Mouse (Mus musculus): ENCODE data around the gene Map6. TPM values are rescaled to one million over a fixed set of nuclear protein-coding genes. Genes with fewer than 3 reads are reported as not detected.
"Not testable (repeated sequence)": the region's sequence is repeated elsewhere in the genome, so short reads cannot be mapped to it uniquely, and the experiment has no call there.

Map6 gene
- polyA plus RNA-seq, 1 experiment from 2014 or later = 0.07 TPM

DNA sequence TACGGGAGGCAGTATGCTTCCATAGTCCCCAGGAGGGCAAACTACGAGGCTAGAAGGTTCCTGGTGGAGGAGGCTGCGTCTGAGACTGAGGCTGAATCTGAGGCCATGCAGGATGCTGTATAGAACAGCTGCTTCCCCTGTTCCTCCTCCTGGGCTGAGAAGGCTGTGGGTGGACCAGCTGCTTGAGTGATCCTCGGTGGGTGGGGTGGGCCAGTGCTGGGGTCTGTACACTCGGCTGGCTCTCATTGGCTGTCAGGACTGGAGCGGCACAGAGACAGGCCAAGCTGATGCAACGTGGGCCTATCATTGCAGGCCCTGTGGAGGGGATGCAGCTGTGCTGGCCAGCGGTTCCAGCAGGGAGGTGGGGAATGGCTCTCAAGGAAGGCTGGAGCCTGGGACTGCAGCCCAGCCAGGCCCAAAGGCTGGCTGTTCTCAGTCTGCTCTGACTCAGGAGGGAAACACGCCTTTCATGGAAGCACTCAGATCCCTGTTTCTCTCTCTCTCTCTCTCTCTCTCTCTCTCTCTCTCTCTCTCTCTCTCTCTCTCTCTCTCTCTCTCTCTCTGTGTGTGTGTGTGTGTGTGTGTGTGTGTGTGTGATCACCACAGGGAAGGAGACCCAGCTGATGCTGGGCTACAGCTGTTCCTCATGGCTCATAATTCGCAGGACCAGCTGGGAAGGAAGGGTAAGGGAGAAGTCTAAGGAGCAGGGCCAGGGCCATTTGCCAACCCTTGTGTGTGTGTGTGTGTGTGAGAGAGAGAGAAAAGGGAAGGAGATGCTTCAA is 93.0 kb downstream of the Map6 start:
- WGBS (ENCODE audit: insufficient replicate concordance) = 23% methylated on average over 10 of the region's 10 CpGs
- Histone ChIP-seq H3K36me3 (ENCODE audit: control insufficient read depth, insufficient read depth) (no peaks in the 10 kb centered on the region), H3K4me3 (ENCODE audit: low read depth, low read length) (no peak overlapping the region), H3K27ac (ENCODE audit: low read length) (no peak overlapping the region; the same call in 1 of the 2 replicates), H3K4me2 (ENCODE audit: low read depth, low read length) (no peak overlapping the region), H3K9me3 (replicated peaks; ENCODE audit: control insufficient read depth, low read length) (no peaks in the 10 kb centered on the region), H3K4me1 (ENCODE audit: control insufficient read depth, low read depth, low read length) (peaks cover 6% of the 10 kb centered on the region), H3K9ac (ENCODE audit: low read depth, low read length) (no peak overlapping the region), H3K27me3 (ENCODE audit: control insufficient read depth, insufficient read depth, low read depth, low read length) (no peaks in the 10 kb centered on the region; the same call in 1 of the 2 replicates)
- ATAC-seq (ENCODE audit: low read depth) = peak; percentile 71

DNA sequence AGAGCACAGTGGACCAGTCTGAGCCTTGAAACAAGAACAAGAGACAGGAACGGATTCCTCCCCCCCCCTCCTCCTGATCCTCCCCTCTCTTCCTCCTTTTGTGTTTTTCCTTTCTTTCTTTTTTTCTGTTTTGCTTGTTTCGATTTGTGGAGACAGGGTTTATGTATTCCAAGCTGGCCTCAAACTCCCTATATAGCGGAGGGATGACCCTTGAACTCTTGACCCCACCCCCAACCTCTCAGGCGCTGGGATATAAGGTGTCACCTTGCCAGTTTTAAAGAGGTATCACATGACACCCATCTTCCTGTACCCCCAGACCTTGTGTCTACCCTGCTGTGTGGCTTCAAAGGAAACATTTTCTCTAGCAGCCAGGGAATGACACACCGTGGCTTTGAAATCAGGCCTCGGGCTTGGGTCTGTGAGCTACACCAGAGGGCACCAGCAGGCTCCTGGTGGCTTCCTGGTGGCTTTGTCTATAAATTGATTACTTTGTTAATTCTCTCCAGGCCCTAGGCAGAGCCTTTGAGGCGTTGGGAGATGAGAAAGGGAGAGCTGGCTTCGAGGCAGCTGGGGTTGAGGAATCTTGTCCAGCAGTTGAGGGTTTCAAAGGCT is 93.7 kb downstream of the Map6 start:
- WGBS (ENCODE audit: insufficient replicate concordance) = 39% methylated on average over 8 of the region's 8 CpGs
- no peaks in the 10 kb centered on the region for H3K36me3 ChIP-seq (ENCODE audit: control insufficient read depth, insufficient read depth)
- H3K27me3 ChIP-seq (ENCODE audit: control insufficient read depth, insufficient read depth, low read depth, low read length) = no peaks in the 10 kb centered on the region; the same call in 1 of the 2 replicates
- ATAC-seq (ENCODE audit: low read depth) = no peak
- H3K9me3 ChIP-seq (replicated peaks; ENCODE audit: control insufficient read depth, low read length) = no peaks in the 10 kb centered on the region
- no peak overlapping the region for H3K4me2 ChIP-seq (ENCODE audit: low read depth, low read length)
- no peak overlapping the region for H3K27ac ChIP-seq (ENCODE audit: low read length)
- peaks cover 6% of the 10 kb centered on the region for H3K4me1 ChIP-seq (ENCODE audit: control insufficient read depth, low read depth, low read length)
- H3K9ac ChIP-seq (ENCODE audit: low read depth, low read length) = no peak overlapping the region
- no peak overlapping the region for H3K4me3 ChIP-seq (ENCODE audit: low read depth, low read length)

DNA sequence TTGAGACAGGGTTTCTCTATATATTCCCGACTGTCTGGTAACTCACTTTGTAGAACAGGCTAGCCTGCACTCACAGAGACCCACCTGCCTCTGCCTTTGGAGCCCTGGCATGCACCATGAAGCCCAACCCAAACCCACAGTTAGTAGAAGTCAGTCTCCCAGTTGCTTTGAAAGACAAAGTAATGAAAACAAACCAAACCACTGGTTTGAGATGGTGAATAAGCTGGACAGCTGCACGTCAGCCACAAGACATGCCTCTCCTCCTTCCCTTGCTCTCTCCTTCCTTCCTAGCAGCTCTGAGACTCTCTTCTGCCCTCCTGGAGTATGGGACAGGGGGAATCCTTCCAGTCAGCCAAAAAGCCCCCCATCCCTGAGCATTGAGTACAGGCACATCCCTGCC is 94.9 kb downstream of the Map6 start:
- Histone ChIP-seq H3K27ac (ENCODE audit: low read length) (no peak overlapping the region), H3K4me2 (ENCODE audit: low read depth, low read length) (no peak overlapping the region), H3K9me3 (replicated peaks; ENCODE audit: control insufficient read depth, low read length) (no peaks in the 10 kb centered on the region), H3K4me3 (ENCODE audit: low read depth, low read length) (no peak overlapping the region), H3K36me3 (ENCODE audit: control insufficient read depth, insufficient read depth) (no peaks in the 10 kb centered on the region), H3K9ac (ENCODE audit: low read depth, low read length) (no peak overlapping the region), H3K4me1 (ENCODE audit: control insufficient read depth, low read depth, low read length) (peaks cover 3% of the 10 kb centered on the region), H3K27me3 (ENCODE audit: control insufficient read depth, insufficient read depth, low read depth, low read length) (no peaks in the 10 kb centered on the region; the same call in 1 of the 2 replicates)
- 66% methylated on average over 2 of the region's 2 CpGs for WGBS (ENCODE audit: insufficient replicate concordance)
- no peak for ATAC-seq (ENCODE audit: low read depth)

DNA sequence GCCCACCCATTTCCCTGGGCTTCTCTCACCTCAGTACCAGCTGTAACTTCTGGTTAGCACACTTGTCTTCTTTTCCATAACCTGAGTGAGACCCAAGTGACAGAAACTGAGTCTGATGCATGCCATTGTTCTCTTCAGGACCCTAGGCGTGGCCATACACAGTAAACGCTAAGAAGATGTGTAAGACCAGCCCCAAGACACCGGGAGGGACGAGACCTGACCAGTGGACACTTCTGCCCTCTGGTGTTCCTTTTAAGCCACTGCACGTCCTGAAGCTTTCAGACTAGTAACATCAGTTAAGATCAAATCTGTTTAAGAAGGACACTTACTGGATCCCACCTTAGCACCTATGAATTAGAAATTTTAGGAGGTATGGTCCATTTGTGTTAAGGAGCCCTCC is 97.8 kb downstream of the Map6 start:
- under 1% methylated on average over 5 of the region's 5 CpGs for WGBS (ENCODE audit: insufficient replicate concordance)

DNA sequence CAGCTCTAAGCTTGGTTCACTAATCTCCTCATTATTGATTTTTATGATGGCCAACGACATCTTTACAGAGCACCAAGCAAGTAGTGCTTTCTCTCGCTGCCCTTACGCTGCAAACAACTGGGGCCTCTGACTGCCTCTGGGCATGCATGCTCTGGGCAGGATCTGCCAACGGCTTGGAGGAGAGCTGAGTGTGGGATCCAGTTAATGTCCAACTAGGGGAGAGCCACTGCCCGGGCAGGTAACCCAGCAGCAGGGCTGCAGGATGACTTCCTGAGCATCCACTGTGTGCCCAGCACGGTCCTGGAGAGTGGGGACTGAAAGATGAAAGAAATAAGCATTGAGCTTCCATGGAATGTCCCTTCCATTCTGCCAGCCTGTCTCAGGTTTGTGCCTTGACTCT is 99.5 kb downstream of the Map6 start:
- no peaks in the 10 kb centered on the region for H3K4me1 ChIP-seq (ENCODE audit: control insufficient read depth, low read depth, low read length)
- no peak for ATAC-seq (ENCODE audit: low read depth)
- WGBS (ENCODE audit: insufficient replicate concordance) = 55% methylated on average over 6 of the region's 6 CpGs
- no peak overlapping the region for H3K27ac ChIP-seq (ENCODE audit: low read length)
- no peaks in the 10 kb centered on the region for H3K9me3 ChIP-seq (replicated peaks; ENCODE audit: control insufficient read depth, low read length)
- no peaks in the 10 kb centered on the region for H3K36me3 ChIP-seq (ENCODE audit: control insufficient read depth, insufficient read depth)
- H3K4me3 ChIP-seq (ENCODE audit: low read depth, low read length) = no peak overlapping the region
- no peak overlapping the region for H3K4me2 ChIP-seq (ENCODE audit: low read depth, low read length)
- H3K9ac ChIP-seq (ENCODE audit: low read depth, low read length) = no peak overlapping the region
- H3K27me3 ChIP-seq (ENCODE audit: control insufficient read depth, insufficient read depth, low read depth, low read length) = no peaks in the 10 kb centered on the region; the same call in 1 of the 2 replicates

More for the DNA sequence above, 97.8 kb downstream of the Map6 start:
- Histone ChIP-seq H3K4me3 (ENCODE audit: low read depth, low read length) (no peak overlapping the region), H3K36me3 (ENCODE audit: control insufficient read depth, insufficient read depth) (no peaks in the 10 kb centered on the region), H3K4me1 (ENCODE audit: control insufficient read depth, low read depth, low read length) (no peaks in the 10 kb centered on the region), H3K27me3 (ENCODE audit: control insufficient read depth, insufficient read depth, low read depth, low read length) (no peaks in the 10 kb centered on the region; the same call in 1 of the 2 replicates), H3K9ac (ENCODE audit: low read depth, low read length) (no peak overlapping the region), H3K4me2 (ENCODE audit: low read depth, low read length) (no peak overlapping the region), H3K9me3 (replicated peaks; ENCODE audit: control insufficient read depth, low read length) (no peaks in the 10 kb centered on the region), H3K27ac (ENCODE audit: low read length) (no peak overlapping the region)
- ATAC-seq (ENCODE audit: low read depth) = no peak

DNA sequence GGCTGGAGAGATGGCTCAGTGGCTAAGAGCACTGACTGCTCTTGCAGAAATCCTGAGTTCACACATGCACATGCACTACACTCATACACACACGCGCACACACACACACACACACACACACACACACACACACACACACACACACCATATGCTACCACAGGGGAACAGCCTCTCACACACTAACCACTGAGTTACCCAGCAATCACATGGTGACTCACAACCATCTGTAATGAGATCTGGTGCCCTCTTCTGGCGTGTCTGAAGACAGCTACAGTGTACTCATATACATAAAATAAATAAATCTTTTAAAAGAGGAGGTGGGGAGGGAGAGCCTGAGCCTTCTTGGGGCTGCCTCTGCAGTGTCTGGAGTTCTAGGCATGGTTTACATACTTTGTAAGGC is 107.1 kb downstream of the Map6 start:
- not testable (repeated sequence) for H3K9ac ChIP-seq (ENCODE audit: low read depth, low read length); H3K4me3 ChIP-seq (ENCODE audit: low read depth, low read length); H3K27me3 ChIP-seq (ENCODE audit: control insufficient read depth, insufficient read depth, low read depth, low read length); H3K4me2 ChIP-seq (ENCODE audit: low read depth, low read length); ATAC-seq (ENCODE audit: low read depth); H3K4me1 ChIP-seq (ENCODE audit: control insufficient read depth, low read depth, low read length); H3K27ac ChIP-seq (ENCODE audit: low read length); H3K9me3 ChIP-seq (replicated peaks; ENCODE audit: control insufficient read depth, low read length); H3K36me3 ChIP-seq (ENCODE audit: control insufficient read depth, insufficient read depth)
- WGBS (ENCODE audit: insufficient replicate concordance) = 69% methylated on average over 3 of the region's 3 CpGs

DNA sequence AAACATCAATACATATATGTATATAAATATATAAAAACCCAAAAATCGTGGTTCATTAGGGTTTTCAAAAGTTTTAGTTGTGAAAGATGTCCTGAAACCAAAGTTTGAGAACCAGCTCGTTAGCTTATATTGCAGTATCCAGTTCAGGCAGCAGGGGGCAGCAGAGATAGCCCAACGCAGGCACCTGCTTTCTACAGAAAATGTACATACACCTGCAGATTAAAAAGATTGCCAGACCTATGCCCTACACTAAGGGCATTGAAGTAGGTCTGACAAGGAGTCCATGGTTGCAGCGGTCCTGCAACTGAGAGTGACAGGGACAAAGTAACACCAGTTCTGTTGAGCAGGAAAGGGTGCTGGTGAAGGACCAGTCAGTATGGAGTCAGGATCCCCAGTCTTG is 108.2 kb downstream of the Map6 start:
- Histone ChIP-seq H3K9ac (ENCODE audit: low read depth, low read length) (no peak overlapping the region), H3K27me3 (ENCODE audit: control insufficient read depth, insufficient read depth, low read depth, low read length) (peaks cover 2% of the 10 kb centered on the region), H3K36me3 (ENCODE audit: control insufficient read depth, insufficient read depth) (no peaks in the 10 kb centered on the region), H3K4me3 (ENCODE audit: low read depth, low read length) (no peak overlapping the region), H3K4me1 (ENCODE audit: control insufficient read depth, low read depth, low read length) (peaks cover 2% of the 10 kb centered on the region; the same call in 1 of the 2 replicates), H3K9me3 (replicated peaks; ENCODE audit: control insufficient read depth, low read length) (no peaks in the 10 kb centered on the region; the same call in 1 of the 2 replicates), H3K27ac (ENCODE audit: low read length) (no peak overlapping the region), H3K4me2 (ENCODE audit: low read depth, low read length) (no peak overlapping the region)
- no peak for ATAC-seq (ENCODE audit: low read depth)
- 5% methylated on average over 4 of the region's 4 CpGs for WGBS (ENCODE audit: insufficient replicate concordance)

DNA sequence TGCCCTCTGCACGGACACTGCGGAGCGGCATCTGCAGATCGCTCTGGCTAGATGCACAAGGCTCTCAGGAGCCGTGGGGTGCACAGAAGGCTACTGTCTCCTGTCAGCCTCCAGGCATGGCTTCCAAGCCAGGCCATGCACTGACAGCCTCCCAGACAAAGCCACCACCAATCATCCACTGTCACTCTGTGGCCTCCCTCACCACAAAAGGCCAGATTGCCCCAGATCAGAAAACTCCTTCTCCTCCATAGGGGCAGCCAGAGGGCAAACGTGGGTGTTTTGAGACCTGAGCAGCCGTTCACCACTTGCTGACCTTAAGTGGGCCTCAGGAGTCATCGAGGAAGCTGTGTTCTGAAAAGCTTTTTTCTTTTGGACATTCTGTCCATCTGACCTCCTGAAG is 111.6 kb downstream of the Map6 start:
- H3K27me3 ChIP-seq (ENCODE audit: control insufficient read depth, insufficient read depth, low read depth, low read length) = peaks cover 18% of the 10 kb centered on the region

More for the DNA sequence above, 111.6 kb downstream of the Map6 start:
- H3K36me3 ChIP-seq (ENCODE audit: control insufficient read depth, insufficient read depth) = no peaks in the 10 kb centered on the region
- H3K4me1 ChIP-seq (ENCODE audit: control insufficient read depth, low read depth, low read length) = peaks cover 12% of the 10 kb centered on the region
- H3K4me3 ChIP-seq (ENCODE audit: low read depth, low read length) = no peak overlapping the region
- H3K9me3 ChIP-seq (replicated peaks; ENCODE audit: control insufficient read depth, low read length) = no peaks in the 10 kb centered on the region; the same call in 1 of the 2 replicates
- 56% methylated on average over 8 of the region's 8 CpGs for WGBS (ENCODE audit: insufficient replicate concordance)
- H3K9ac ChIP-seq (ENCODE audit: low read depth, low read length) = no peak overlapping the region
- no peak overlapping the region for H3K27ac ChIP-seq (ENCODE audit: low read length)
- ATAC-seq (ENCODE audit: low read depth) = no peak
- no peak overlapping the region for H3K4me2 ChIP-seq (ENCODE audit: low read depth, low read length)
